Mouse (Mus musculus) liver, embryonic 14.5 days (tissue): ENCODE results near the gene Gorab. TPM values are rescaled to one million over a fixed set of nuclear protein-coding genes. Genes with fewer than 3 reads are reported as not detected.

Experiments
- ATAC-seq: fragments of 200-750 bp; cut with Nextera tagmentation; 2 replicates; pipeline ENCODE4 v1.8.0; 2017; ENCODE audit warnings: moderate number of reproducible peaks, mild to moderate bottlenecking, moderate library complexity; ENCODE audit not compliant: insufficient read depth
- DNase-seq, 3 experiments: peaks; one replicate each; pipeline ENCODE4 v3.0.0-alpha.2; 2012 to 2013; ENCODE audit warnings: low read depth in 3 of 3, low spot score in 3 of 3
- H3K27ac ChIP-seq: fragments of 300-500 bp; sonication (generic); 2 replicates; pipeline ENCODE4 v1.5.1; 2014; ENCODE audit warnings: moderate library complexity, mild to moderate bottlenecking, control low read depth, inconsistent platforms
- H3K27me3 ChIP-seq: fragments of 300-500 bp; sonication (generic); 2 replicates; pipeline ENCODE4 v1.6.1; 2014; ENCODE audit warnings: mild to moderate bottlenecking, low read length, moderate library complexity; ENCODE audit not compliant: control insufficient read depth, insufficient read depth
- H3K36me3 ChIP-seq: fragments of 300-500 bp; sonication (generic); replicated peaks from 2 replicates; pipeline ENCODE4 v1.6.1; 2014; ENCODE audit warnings: low read depth; ENCODE audit not compliant: control insufficient read depth, insufficient read depth
- H3K4me1 ChIP-seq, 2 experiments: fragments of 200-500 bp in 1 of 2; fragments of 300-500 bp in 1 of 2; sonication (generic) in 1 of 2; replicated peaks; 2 replicates each; pipeline ENCODE4 v1.6.1; 2012 to 2014; ENCODE audit warnings: antibody characterized with exemption in 1 of 2, inconsistent platforms in 1 of 2, low read length in 1 of 2; ENCODE audit not compliant: control insufficient read depth in 2 of 2, insufficient read depth in 2 of 2
- H3K4me2 ChIP-seq: fragments of 300-500 bp; sonication (generic); 2 replicates; pipeline ENCODE4 v1.6.1; 2014; ENCODE audit warnings: low read depth, mild to moderate bottlenecking, control low read depth, moderate library complexity
- H3K4me3 ChIP-seq, 2 experiments: fragments of 200-500 bp in 1 of 2; fragments of 300-500 bp in 1 of 2; sonication (generic) in 1 of 2; 2 replicates each; pipeline ENCODE4 v1.5.1; 2012 to 2014; ENCODE audit warnings: low read depth in 2 of 2, low read length in 2 of 2, mild to moderate bottlenecking in 2 of 2, control low read depth in 1 of 2, inconsistent platforms in 1 of 2, moderate library complexity in 1 of 2; ENCODE audit not compliant: insufficient read depth in 1 of 2
- H3K9ac ChIP-seq: fragments of 300-500 bp; sonication (generic); replicated peaks from 2 replicates; pipeline ENCODE4 v1.6.1; 2014; ENCODE audit warnings: mild to moderate bottlenecking, control low read depth, moderate library complexity
- H3K9me3 ChIP-seq: fragments of 300-500 bp; sonication (generic); 2 replicates; pipeline ENCODE4 v1.6.1; 2016; ENCODE audit warnings: low read length, mixed read lengths; ENCODE audit not compliant: control insufficient read depth
- CTCF ChIP-seq: IDR thresholded peaks from 2 replicates; pipeline ENCODE4 v1.5.1; 2016; ENCODE audit warnings: antibody characterized with exemption, low read depth, control low read depth
- EP300 ChIP-seq: IDR thresholded peaks from 2 replicates; pipeline ENCODE4 v1.6.1; 2016; ENCODE audit warnings: antibody characterized with exemption, low read depth
- WGBS: fragments of 180-500 bp; shearing (Covaris S2); extraction: QIAGEN DNeasy Blood & Tissue Kit; methylation state at CpG from one replicate; pipeline ENCODE4 v1.1.7; 2014; ENCODE audit not compliant: insufficient replicate concordance; 5-methylcytosine and 5-hydroxymethylcytosine counted together
- polyA plus RNA-seq, 2 experiments: library from polyadenylated mRNA; depleted of rRNA in 1 of 2; stranded (reverse) in 1 of 2; unstranded in 1 of 2; fragments of >200 nt; fragmentation: Nextera tagmentation in 1 of 2; extraction: Ambion mirVana in 1 of 2; gene quantifications; 2 replicates each; pipeline versions ENCODE4 v1.2.1 to v1.2.3; 2012 to 2014

Gorab gene
- polyA plus RNA-seq (2012; rRNA removed) (1.9 and 2.4 TPM in 2 replicates), polyA plus RNA-seq (2014; fragmentation: Nextera tagmentation; extraction: Ambion mirVana) (3.3 and 4.2 TPM in 2 replicates)

DNA sequence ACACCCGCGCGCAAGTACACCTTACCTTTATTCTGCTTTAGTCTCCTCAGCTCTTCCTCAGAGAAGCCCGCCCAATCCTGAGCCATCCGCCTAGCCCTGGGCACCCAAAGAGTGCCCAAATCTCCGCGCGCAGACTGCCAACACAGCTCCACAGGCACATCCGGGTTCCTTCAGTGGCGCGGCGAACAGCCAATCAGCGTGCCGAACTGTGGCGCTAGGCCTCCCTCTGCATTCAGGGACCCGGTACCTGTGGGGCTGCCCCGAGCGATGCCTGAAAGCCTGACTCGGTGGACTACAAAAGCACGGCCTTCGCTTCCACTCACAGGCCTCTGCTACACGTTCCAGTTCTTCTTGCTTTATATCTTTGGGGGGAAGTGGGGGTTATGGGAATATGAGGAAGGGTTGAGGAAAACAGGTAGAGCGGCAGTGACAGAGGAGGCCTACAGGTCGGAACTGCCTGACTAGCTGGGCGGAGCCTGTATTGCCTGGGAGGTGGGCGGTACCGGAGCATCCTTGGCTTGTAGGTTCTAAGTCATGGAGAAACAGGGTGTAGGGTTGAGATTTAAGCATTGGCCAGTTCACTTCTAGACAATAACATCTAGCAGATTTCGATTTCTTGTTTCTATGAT, at the start of gene Gorab:
Gene Gorab, minus strand, starts transcription at position 172 of the 629 bp plus-strand sequence.
- TF ChIP-seq EP300 (peak; percentile 53; the same call in 1 of the 2 replicates), CTCF (no peak)
- H3K4me1 ChIP-seq: peaks cover 0 to 7% of the 10 kb centered on the region in 2 experiments

DNA sequence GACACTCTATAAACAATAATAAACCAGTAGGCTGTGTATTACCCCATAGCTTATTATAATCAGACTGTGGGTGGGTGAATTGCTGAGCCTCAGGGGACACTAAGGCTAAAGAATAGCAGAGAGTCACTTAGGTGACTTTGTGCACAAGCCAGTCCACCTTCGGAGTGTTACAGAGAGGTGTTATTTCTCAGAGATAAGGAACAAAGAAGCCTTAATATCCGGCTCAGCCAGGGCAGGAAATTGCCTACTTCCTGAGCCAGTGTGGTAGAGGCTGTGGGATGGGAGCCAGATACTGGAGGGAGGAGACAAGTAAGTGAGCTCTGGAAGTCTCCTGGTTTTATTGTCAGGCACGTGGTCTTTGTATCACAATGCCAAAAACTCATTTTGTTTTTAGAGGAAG, 40.4 kb upstream of the Gorab start:
- no peak for ATAC-seq
- Histone ChIP-seq H3K27me3 (no peaks in the 10 kb centered on the region), H3K9me3 (no peaks in the 10 kb centered on the region), H3K27ac (no peak overlapping the region), H3K36me3 (no peaks in the 10 kb centered on the region), H3K4me2 (no peak overlapping the region), H3K4me3 (no peak overlapping the region), H3K9ac (no peak overlapping the region), H3K4me1 (0 out of 4 replicates have a peak, but pooled peaks cover 0 to 3% of the 10 kb centered on the region in 2 experiments)
- TF ChIP-seq EP300: no peak
- TF ChIP-seq CTCF: no peak
- no peak for DNase-seq
- 5% methylated on average over 3 of the region's 3 CpGs for WGBS

More for the DNA sequence above, at the start of gene Gorab:
- peak within 1 kb of the TSS; percentile 83 for H3K4me2 ChIP-seq
- no peaks in the 10 kb centered on the region for H3K36me3 ChIP-seq
- WGBS: under 1% methylated on average over 28 of the region's 28 CpGs
- ATAC-seq: peak; percentile 100
- no peaks in the 10 kb centered on the region for H3K27me3 ChIP-seq
- H3K4me3 ChIP-seq: peak within 1 kb of the TSS; percentile 84 to 86
- H3K9me3 ChIP-seq: no peaks in the 10 kb centered on the region
- H3K27ac ChIP-seq: no peak within 1 kb of the TSS
- peak within 1 kb of the TSS; percentile 75 for H3K9ac ChIP-seq
- peak; percentile 81 to 85 (median 83) for DNase-seq

DNA sequence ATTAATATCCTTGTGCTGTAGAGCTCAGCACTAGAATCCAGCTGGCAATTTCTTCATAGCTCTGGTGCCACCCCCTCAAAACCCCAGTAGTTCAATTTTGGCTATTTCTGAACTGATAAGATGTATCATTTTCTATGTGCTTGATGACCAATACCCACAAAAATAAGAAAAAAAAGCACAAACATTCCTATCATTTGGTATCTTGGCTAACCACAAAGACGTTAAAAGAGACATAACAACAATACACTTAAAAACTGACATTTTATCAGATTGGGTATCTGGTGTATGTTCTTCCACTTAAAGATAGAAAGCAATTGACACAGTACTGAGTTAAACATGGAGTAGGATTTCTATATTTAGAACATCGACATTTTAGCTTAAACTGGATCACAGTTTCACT, 35.5 kb upstream of the Gorab start:
- DNase-seq (no peak), ATAC-seq (no peak)
- no peak overlapping the region for H3K4me3 ChIP-seq
- H3K27ac ChIP-seq: no peak overlapping the region
- H3K9me3 ChIP-seq: no peaks in the 10 kb centered on the region
- H3K27me3 ChIP-seq: no peaks in the 10 kb centered on the region
- no peaks in the 10 kb centered on the region for H3K36me3 ChIP-seq
- H3K4me1 ChIP-seq: 0 out of 4 replicates have a peak, but pooled peaks cover 0 to 3% of the 10 kb centered on the region in 2 experiments
- no peak for TF ChIP-seq EP300
- TF ChIP-seq CTCF: no peak
- H3K9ac ChIP-seq: no peak overlapping the region
- H3K4me2 ChIP-seq: no peak overlapping the region
- 35% methylated on average over 2 of the region's 2 CpGs for WGBS

DNA sequence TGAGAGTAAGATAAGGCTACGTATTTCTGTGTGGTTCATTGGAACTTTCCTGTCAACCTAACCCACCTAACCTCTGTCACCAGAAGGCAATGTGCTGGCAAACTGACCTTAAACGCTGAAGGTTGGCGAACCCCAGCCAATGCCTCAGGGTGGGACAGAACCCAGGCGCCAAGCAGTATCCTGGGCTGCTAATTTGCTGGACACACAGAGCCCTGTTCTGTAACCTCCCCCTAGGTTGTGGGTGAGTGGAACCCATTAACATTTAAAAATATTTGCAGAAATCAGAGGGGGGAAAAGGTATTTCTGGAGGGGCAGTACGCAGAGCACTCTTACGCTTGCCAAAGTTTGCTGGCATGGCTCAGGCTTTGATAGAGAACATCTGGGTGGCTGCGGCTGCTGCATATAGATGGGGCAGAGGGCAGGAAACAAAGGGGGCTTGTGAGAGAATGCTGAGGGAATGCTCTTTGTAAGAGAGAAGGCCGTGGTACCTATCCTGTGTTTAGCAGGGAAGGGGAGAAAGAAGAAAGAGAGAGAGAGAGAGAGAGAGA, 20.1 kb upstream of the Gorab start:
- Histone ChIP-seq H3K4me1 (no peaks in the 10 kb centered on the region), H3K27me3 (no peaks in the 10 kb centered on the region), H3K9me3 (no peaks in the 10 kb centered on the region), H3K4me2 (no peak overlapping the region), H3K36me3 (no peaks in the 10 kb centered on the region), H3K4me3 (no peak overlapping the region), H3K27ac (no peak overlapping the region), H3K9ac (no peak overlapping the region)
- 69% methylated on average over 8 of the region's 8 CpGs for WGBS
- no peak for ATAC-seq
- TF ChIP-seq CTCF (no peak), EP300 (no peak)
- no peak for DNase-seq

DNA sequence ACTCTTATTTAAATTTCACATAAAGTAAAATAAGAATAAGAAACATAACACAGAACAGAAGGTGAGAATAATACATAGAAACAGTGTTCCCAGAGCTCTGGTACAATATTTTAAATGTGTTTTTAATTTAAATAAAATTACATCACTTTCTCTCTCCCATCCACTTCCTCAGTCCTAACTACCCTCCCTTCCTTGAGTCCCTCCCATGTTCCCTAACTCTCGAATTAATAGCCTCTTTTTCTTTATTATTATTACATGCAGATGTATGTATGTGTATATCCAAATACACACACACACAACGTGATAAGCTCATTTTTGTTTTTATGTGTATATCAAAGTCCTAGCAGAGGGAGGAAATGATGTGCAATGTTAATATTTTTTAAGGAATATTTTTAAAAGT, 13.7 kb upstream of the Gorab start:
- H3K4me1 ChIP-seq: no peaks in the 10 kb centered on the region
- ATAC-seq (no peak), DNase-seq (no peak)
- 35% methylated on average over 2 of the region's 2 CpGs for WGBS
- no peaks in the 10 kb centered on the region for H3K27me3 ChIP-seq
- no peak overlapping the region for H3K4me3 ChIP-seq
- no peak overlapping the region for H3K4me2 ChIP-seq
- no peaks in the 10 kb centered on the region for H3K36me3 ChIP-seq
- TF ChIP-seq CTCF (no peak), EP300 (no peak)
- no peak overlapping the region for H3K27ac ChIP-seq
- H3K9ac ChIP-seq: no peak overlapping the region
- H3K9me3 ChIP-seq: no peaks in the 10 kb centered on the region
